ENCODE assay signal across 11 mouse cellular contexts in genomic region chr5:146299520-146299870, GRCm38 (mm10).
DNase-seq lines count a peak whose midpoint lies in the region; ATAC-seq and TF ChIP-seq lines count a peak whose summit lies in the region.
"Had no signal": no experiment of that assay in that cellular context is flagged by ENCODE, and none has a peak within 500 bp of the region (broad histone marks: within the 10 kb centered on the region; RNA-seq: fewer than 3 reads in every experiment).

No protein-coding gene starts in this region.

- no peak overlapping the region for H3K27ac ChIP-seq in heart, adult 2 months
- no peak overlapping the region for H3K27ac ChIP-seq in heart, embryonic 11.5 days (ENCODE audit: low read depth, low read length)
- H3K27ac ChIP-seq: embryonic facial prominence, embryonic 15.5 days; kidney, postnatal 0 days had no signal

- WGBS in heart, adult 2 months, result 71% methylated on average over 8 of the region's 8 CpGs
- 94% methylated on average over 8 of the region's 8 CpGs for WGBS in heart, embryonic 11.5 days (ENCODE audit: insufficient replicate concordance)

- ATAC-seq in heart, embryonic 11.5 days (replicated peaks; ENCODE audit: insufficient number of reproducible peaks, low FRiP score, low TSS enrichment), result no peak
- peak; percentile 69 for ATAC-seq in megakaryocyte, adult 5-6 weeks (ENCODE audit: poor library complexity, severe bottlenecking)
- ATAC-seq in CD4-positive, CD25-positive, alpha-beta regulatory T cell, adult 4 months, result no peak

- no peaks in the 10 kb centered on the region for H3K79me2 ChIP-seq in heart, adult 2 months (replicated peaks; ENCODE audit: control insufficient read depth, insufficient read depth, low read length)

- no peak overlapping the region for H3K9ac ChIP-seq in heart, adult 2 months (ENCODE audit: low read depth, low read length)
- H3K9ac ChIP-seq in heart, embryonic 11.5 days (ENCODE audit: low read depth, low read length), result no peak overlapping the region
- H3K9ac ChIP-seq: embryonic facial prominence, embryonic 15.5 days had no signal

- TF ChIP-seq CTCF in heart, adult 2 months (IDR thresholded peaks at IDR 0.05), result no peak

- no peaks in the 10 kb centered on the region for H3K27me3 ChIP-seq in heart, adult 2 months (ENCODE audit: control insufficient read depth, insufficient read depth, low read length)
- no peaks in the 10 kb centered on the region for H3K27me3 ChIP-seq in heart, embryonic 11.5 days (ENCODE audit: control insufficient read depth, insufficient read depth, low read length)
- H3K27me3 ChIP-seq: embryonic facial prominence, embryonic 15.5 days had no signal

- H3K36me3 ChIP-seq in heart, adult 2 months (ENCODE audit: control insufficient read depth, insufficient read depth, low read length), result no peaks in the 10 kb centered on the region
- H3K36me3 ChIP-seq in heart, embryonic 11.5 days (ENCODE audit: control insufficient read depth, insufficient read depth, low read length), result peaks cover 21% of the 10 kb centered on the region

- peak; percentile 53 to 55 for DNase-seq in heart, adult 2 months
- DNase-seq in testis, postnatal 10 days (ENCODE audit: low spot score), result peak; percentile 75
- no peak for DNase-seq in testis, postnatal 14 days (ENCODE audit: low spot score)
- peak; percentile 55 for DNase-seq in gastrocnemius, postnatal 14 days
- DNase-seq in thymus, postnatal 14 days, result no peak

- TF ChIP-seq EP300 in heart, adult 2 months (IDR thresholded peaks at IDR 0.05; ENCODE audit: insufficient read depth, low read depth, low read length), result no peak

- no peaks in the 10 kb centered on the region for H3K4me1 ChIP-seq in heart, adult 2 months (ENCODE audit: control insufficient read depth, insufficient read depth, low read length)
- H3K4me1 ChIP-seq in heart, embryonic 11.5 days (ENCODE audit: control insufficient read depth, insufficient read depth, low read length), result no peaks in the 10 kb centered on the region
- H3K4me1 ChIP-seq: embryonic facial prominence, embryonic 15.5 days had no signal

- intact Hi-C loops in heart, adult 2 months (cut with DNase I), result no loop called here
- intact Hi-C loops in gastrocnemius, postnatal 14 days (cut with DNase I; ENCODE audit: low total_unique reads), result loop anchor here (5.0 kb wide), 1 partner anchor 112 kb away; the partner anchor contains the start of gene 1700001J03Rik

- TF ChIP-seq POLR2A in heart, adult 2 months (IDR thresholded peaks at IDR 0.05; ENCODE audit: insufficient read depth, low read depth, low read length), result no peak

- H3K9me3 ChIP-seq in heart, embryonic 11.5 days (replicated peaks; ENCODE audit: control insufficient read depth, low read length), result no peaks in the 10 kb centered on the region
- H3K9me3 ChIP-seq: embryonic facial prominence, embryonic 15.5 days; G1E had no signal

- H3K4me2 ChIP-seq in heart, embryonic 11.5 days, result no peak overlapping the region
- H3K4me2 ChIP-seq: embryonic facial prominence, embryonic 15.5 days had no signal

- no peak overlapping the region for H3K4me3 ChIP-seq in heart, adult 2 months
- no peak overlapping the region for H3K4me3 ChIP-seq in heart, embryonic 11.5 days (ENCODE audit: low read depth, low read length)
- H3K4me3 ChIP-seq: embryonic facial prominence, embryonic 15.5 days had no signal

Comparison
In these comparisons a context has a peak if more than half of its experiments do, and no peak if none do; other contexts are left out.
1. DNase-seq: peak in heart, adult 2 months (2 of 2), testis, postnatal 10 days (single experiment) and gastrocnemius, postnatal 14 days (single experiment); none in testis, postnatal 14 days (single experiment) and thymus, postnatal 14 days (single experiment).